In the genomic region with DNA sequence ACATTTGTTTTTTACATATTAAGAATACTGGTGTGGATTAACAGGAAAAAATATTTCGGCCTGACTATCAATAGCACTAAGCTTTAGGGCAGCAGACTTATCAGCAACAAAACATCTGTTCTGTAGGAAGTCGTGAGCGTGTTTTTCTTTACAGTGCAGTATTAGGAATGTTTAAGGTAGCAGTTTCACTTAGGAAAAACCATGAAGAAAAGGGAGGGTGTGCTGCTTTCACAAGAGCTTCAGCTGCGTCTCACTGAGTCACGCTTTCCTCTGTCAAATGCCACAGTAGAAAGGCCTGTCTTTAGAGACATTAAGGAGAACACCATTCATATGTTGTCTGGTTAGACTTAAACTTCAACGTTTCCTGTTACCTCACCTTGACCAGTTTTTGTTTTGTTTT, we compare ENCODE assay signal across 9 mouse cellular contexts. TPM values are rescaled to one million over a fixed set of nuclear protein-coding genes. Genes with fewer than 3 reads are reported as not detected.
A peak's percentile ranks its signal among the peaks of the same experiment; 100 is the strongest.
DNase-seq lines count a peak whose midpoint lies in the region; ATAC-seq and TF ChIP-seq lines count a peak whose summit lies in the region.
"Had no signal": no experiment of that assay in that cellular context is flagged by ENCODE, and none has a peak within 500 bp of the region (broad histone marks: within the 10 kb centered on the region; RNA-seq: fewer than 3 reads in every experiment).

No protein-coding gene starts in this region.

- no peaks in the 10 kb centered on the region for H3K9me3 ChIP-seq in lung, embryonic 16.5 days (ENCODE audit: control insufficient read depth, low read length)
- no peaks in the 10 kb centered on the region for H3K9me3 ChIP-seq in heart, postnatal 0 days (replicated peaks; ENCODE audit: control insufficient read depth, low read length)
- no peaks in the 10 kb centered on the region for H3K9me3 ChIP-seq in forebrain, embryonic 10.5 days
- H3K9me3 ChIP-seq: forebrain, embryonic 13.5 days had no signal

- 43% methylated on average over 6 of the region's 6 CpGs for WGBS in lung, embryonic 16.5 days
- WGBS in heart, postnatal 0 days, result 37% methylated on average over 6 of the region's 6 CpGs
- WGBS in small intestine, adult 2 months, result 19% methylated on average over 6 of the region's 6 CpGs
- 34% methylated on average over 6 of the region's 6 CpGs for whole genome bisulfite sequencing in thymus, adult 2 months
- 86% methylated on average over 6 of the region's 6 CpGs for WGBS in forebrain, embryonic 10.5 days

- TF ChIP-seq EP300 in heart, postnatal 0 days (IDR thresholded peaks at IDR 0.05; ENCODE audit: low read depth), result no peak

- peak overlapping the region; percentile 8; the same call in 1 of the 2 replicates for H3K4me2 ChIP-seq in lung, embryonic 16.5 days (ENCODE audit: low read depth, low read length)
- peak overlapping the region; percentile 30; the same call in 1 of the 2 replicates for H3K4me2 ChIP-seq in heart, postnatal 0 days (ENCODE audit: low read depth, low read length)
- H3K4me2 ChIP-seq: forebrain, embryonic 13.5 days had no signal

- H3K4me3 ChIP-seq in lung, embryonic 16.5 days (ENCODE audit: low read length), result no peak overlapping the region
- no peak overlapping the region for H3K4me3 ChIP-seq in heart, postnatal 0 days (ENCODE audit: low read depth, low read length)
- H3K4me3 ChIP-seq in small intestine, adult 2 months (ENCODE audit: low read depth, low read length), result no peak overlapping the region
- H3K4me3 ChIP-seq in thymus, adult 2 months (ENCODE audit: control insufficient read depth, insufficient read depth, low read length), result no peak overlapping the region
- no peak overlapping the region for H3K4me3 ChIP-seq in forebrain, embryonic 10.5 days
- H3K4me3 ChIP-seq: forebrain, embryonic 13.5 days had no signal

- no peak overlapping the region for H3K9ac ChIP-seq in lung, embryonic 16.5 days (ENCODE audit: low read length)
- H3K9ac ChIP-seq in heart, postnatal 0 days (replicated peaks; ENCODE audit: low read depth, low read length), result no peak overlapping the region
- H3K9ac ChIP-seq: forebrain, embryonic 13.5 days had no signal

- DNase-seq in lung, postnatal 10 days, result no peak
- DNase-seq in brain, adult 2 months (ENCODE audit: low read depth, low spot score), result peak; percentile 66
- DNase-seq in heart, postnatal 0 days (ENCODE audit: low spot score), result peak; percentile 42
- DNase-seq in thymus, adult 2 months, result no peak
- DNase-seq in forebrain, embryonic 10.5 days (ENCODE audit: extremely low spot score, low spot score), result no peak
- DNase-seq: adrenal gland, postnatal 10 days had no signal

- TF ChIP-seq POLR2A in small intestine, adult 2 months (IDR thresholded peaks at IDR 0.05; ENCODE audit: low read depth, low read length), result no peak
- TF ChIP-seq POLR2A in thymus, adult 2 months (IDR thresholded peaks at IDR 0.05; ENCODE audit: control insufficient read depth, extremely low read depth, insufficient read depth, low read length, poor library complexity), result no peak

- TF ChIP-seq CTCF in heart, postnatal 0 days (IDR thresholded peaks at IDR 0.05; ENCODE audit: low read depth), result no peak
- no peak for TF ChIP-seq CTCF in small intestine, adult 2 months (IDR thresholded peaks at IDR 0.05; ENCODE audit: extremely low read depth, insufficient read length, insufficient replicate concordance, low read depth, low read length)
- TF ChIP-seq CTCF in thymus, adult 2 months (IDR thresholded peaks at IDR 0.05; ENCODE audit: borderline replicate concordance, control insufficient read depth, extremely low read depth, insufficient read depth, low read length, poor library complexity), result no peak

- no peaks in the 10 kb centered on the region for H3K27me3 ChIP-seq in lung, embryonic 16.5 days (ENCODE audit: control insufficient read depth, insufficient read depth, low read depth, low read length)
- H3K27me3 ChIP-seq in heart, postnatal 0 days (ENCODE audit: control insufficient read depth, insufficient read depth, low read length), result no peaks in the 10 kb centered on the region
- H3K27me3 ChIP-seq in small intestine, adult 2 months (ENCODE audit: control insufficient read depth, insufficient read depth, low read length), result no peaks in the 10 kb centered on the region
- no peaks in the 10 kb centered on the region for H3K27me3 ChIP-seq in thymus, adult 2 months (ENCODE audit: control insufficient read depth, insufficient read depth, low read length)
- no peaks in the 10 kb centered on the region for H3K27me3 ChIP-seq in forebrain, embryonic 10.5 days (ENCODE audit: poor library complexity, severe bottlenecking)
- H3K27me3 ChIP-seq: forebrain, embryonic 13.5 days had no signal

- peaks cover 11% of the 10 kb centered on the region for H3K4me1 ChIP-seq in lung, embryonic 16.5 days (replicated peaks; ENCODE audit: control insufficient read depth, insufficient read depth, low read length)
- peaks cover 4% of the 10 kb centered on the region; the same call in 1 of the 2 replicates for H3K4me1 ChIP-seq in heart, postnatal 0 days (ENCODE audit: control insufficient read depth, insufficient read depth)
- peaks cover 8% of the 10 kb centered on the region; the same call in 1 of the 2 replicates for H3K4me1 ChIP-seq in small intestine, adult 2 months (ENCODE audit: control insufficient read depth, insufficient read depth, insufficient read length, low read length)
- H3K4me1 ChIP-seq in thymus, adult 2 months (replicated peaks; ENCODE audit: control insufficient read depth, insufficient read depth, low read length), result no peaks in the 10 kb centered on the region
- peaks cover 16% of the 10 kb centered on the region for H3K4me1 ChIP-seq in forebrain, embryonic 10.5 days

- ATAC-seq in lung, embryonic 16.5 days (ENCODE audit: low read depth), result no peak
- no peak for ATAC-seq in heart, postnatal 0 days (ENCODE audit: insufficient read depth, low read depth)
- ATAC-seq: forebrain, embryonic 13.5 days had no signal

- H3K27ac ChIP-seq in lung, embryonic 16.5 days (ENCODE audit: low read length), result peak overlapping the region; percentile 49; the same call in 1 of the 2 replicates
- H3K27ac ChIP-seq in heart, postnatal 0 days (ENCODE audit: low read depth), result peak overlapping the region; percentile 55
- H3K27ac ChIP-seq in small intestine, adult 2 months (ENCODE audit: insufficient read depth, low read depth, low read length), result peak overlapping the region; percentile 86
- no peak overlapping the region for H3K27ac ChIP-seq in thymus, adult 2 months (ENCODE audit: control insufficient read depth, insufficient read depth, low read length)
- H3K27ac ChIP-seq in forebrain, embryonic 10.5 days, result no peak overlapping the region
- H3K27ac ChIP-seq: forebrain, embryonic 13.5 days had no signal

- peaks cover under 1% of the 10 kb centered on the region; the same call in 1 of the 2 replicates for H3K36me3 ChIP-seq in lung, embryonic 16.5 days (ENCODE audit: control insufficient read depth, insufficient read depth, low read length)
- H3K36me3 ChIP-seq in heart, postnatal 0 days (replicated peaks; ENCODE audit: control insufficient read depth, insufficient read depth, low read length), result 0 out of 2 replicates have a peak, but pooled peaks cover 1% of the 10 kb centered on the region
- peaks cover 3% of the 10 kb centered on the region for H3K36me3 ChIP-seq in small intestine, adult 2 months (ENCODE audit: control insufficient read depth, insufficient read depth, low read length)
- peaks cover 3% of the 10 kb centered on the region for H3K36me3 ChIP-seq in thymus, adult 2 months (ENCODE audit: control insufficient read depth, insufficient read depth, low read length)
- peaks cover 11% of the 10 kb centered on the region for H3K36me3 ChIP-seq in forebrain, embryonic 10.5 days (replicated peaks)

RNA-seq across cellular contexts. Expression of a gene that starts 5.1 kb away (rescaled TPM):
- 43.2 and 44.9 TPM in 2 replicates for polyA plus RNA-seq in lung, embryonic 16.5 days (2015; fragmentation: Nextera tagmentation; extraction: Ambion mirVana)
- total RNA-seq in heart, postnatal 0 days (2014; rRNA removed; ENCODE audit: low replicate concordance), result 18.6 and 20.6 TPM in 2 replicates
- 18.5 and 21.0 TPM in 2 replicates for polyA plus RNA-seq in heart, postnatal 0 days (2015; fragmentation: Nextera tagmentation; extraction: Ambion mirVana)
- 3.2 and 8.5 TPM in 2 replicates for polyA plus RNA-seq in small intestine, adult 2 months (2012; rRNA removed)
- 9.6 and 10.7 TPM in 2 replicates for polyA plus RNA-seq in thymus, adult 2 months (2012; rRNA removed)
- 25.4 and 28.1 TPM in 2 replicates for polyA plus RNA-seq in forebrain, embryonic 10.5 days (2016; fragmentation: Nextera tagmentation; extraction: Ambion mirVana)

Comparison
In these comparisons a context has a peak if more than half of its experiments do, and no peak if none do; other contexts are left out.
1. H3K27ac ChIP-seq: peak in lung, embryonic 16.5 days (single experiment), heart, postnatal 0 days (single experiment) and small intestine, adult 2 months (single experiment); none in thymus, adult 2 months (single experiment) and forebrain, embryonic 10.5 days (single experiment).
2. DNase-seq: peak in brain, adult 2 months (single experiment) and heart, postnatal 0 days (single experiment); none in lung, postnatal 10 days (single experiment), thymus, adult 2 months (single experiment) and forebrain, embryonic 10.5 days (single experiment).